Mouse (Mus musculus) brain, embryonic 14.5 days (tissue): ENCODE measurements around the gene Ppp6c. TPM values are rescaled to one million over a fixed set of nuclear protein-coding genes. Genes with fewer than 3 reads are reported as not detected.
"Not testable (repeated sequence)": the region's sequence is repeated elsewhere in the genome, so short reads cannot be mapped to it uniquely, and the experiment has no call there.

Source experiments
- DNase-seq: peaks from one replicate; pipeline ENCODE4 v3.0.0-alpha.2; 2011; ENCODE audit warnings: low read depth
- CTCF ChIP-seq: fragments of 200-500 bp; IDR thresholded peaks from 2 replicates; pipeline ENCODE4 v1.5.1; 2012; ENCODE audit warnings: inconsistent platforms, mild to moderate bottlenecking, moderate library complexity, borderline replicate concordance; ENCODE audit not compliant: insufficient read depth, insufficient read length; ENCODE audit errors: extremely low read depth
- POLR2A ChIP-seq: fragments of 200-500 bp; IDR thresholded peaks from 2 replicates; pipeline ENCODE4 v1.6.1; 2012; ENCODE audit warnings: mild to moderate bottlenecking, inconsistent platforms, borderline replicate concordance; ENCODE audit not compliant: poor library complexity, insufficient read depth, insufficient read length, severe bottlenecking; ENCODE audit errors: extremely low read depth
- polyA plus RNA-seq: library from polyadenylated mRNA; depleted of rRNA; stranded (reverse); fragments of >200 nt; gene quantifications from 2 replicates; pipeline ENCODE4 v1.2.3, GENCODE M21; 2012; rRNA removed

The Ppp6c gene
- polyA plus RNA-seq = 50.7 and 53.1 TPM in 2 replicates

- peak; percentile 100 for DNase-seq
Measured at GRCm38 (mm10) chr2:39226019-39226640, at the start of gene Ppp6c. Gene Ppp6c (minus strand): TSS chr2:39226451.

GRCm38 (mm10) chr2:39268357-39268756 lies 42.1 kb upstream of the Ppp6c start:
- DNase-seq = peak; percentile 67
- peak; percentile 73; the same call in 1 of the 2 replicates for TF ChIP-seq CTCF
- TF ChIP-seq POLR2A = no peak

More at GRCm38 (mm10) chr2:39226019-39226640, at the start of gene Ppp6c:
- TF ChIP-seq POLR2A (peak; percentile 79; the same call in 1 of the 2 replicates), CTCF (no peak)

- DNase-seq = peak; percentile 86
Measured at GRCm38 (mm10) chr2:39252275-39252674, 26.0 kb upstream of the Ppp6c start.

GRCm38 (mm10) chr2:39246862-39247261 lies 20.6 kb upstream of the Ppp6c start:
- not testable (repeated sequence) for DNase-seq

GRCm38 (mm10) chr2:39226731-39227130 lies 480 bp upstream of the Ppp6c start:
- DNase-seq = peak; percentile 9
- TF ChIP-seq POLR2A = no peak
- no peak for TF ChIP-seq CTCF

GRCm38 (mm10) chr2:39225331-39226018 lies 776 bp downstream of the Ppp6c start:
- peak; percentile 14 for DNase-seq

GRCm38 (mm10) chr2:39224621-39225020 lies 1.6 kb downstream of the Ppp6c start:
- TF ChIP-seq CTCF (no peak), POLR2A (no peak)
- peak; percentile 14 for DNase-seq

- TF ChIP-seq POLR2A (no peak), CTCF (no peak)
- no peak for DNase-seq
Measured at GRCm38 (mm10) chr2:39220010-39220409, 6.2 kb downstream of the Ppp6c start.

GRCm38 (mm10) chr2:39219034-39219433 lies 7.2 kb downstream of the Ppp6c start:
- no peak for TF ChIP-seq CTCF
- TF ChIP-seq POLR2A = no peak
- DNase-seq = no peak

GRCm38 (mm10) chr2:39217150-39217549 lies 9.1 kb downstream of the Ppp6c start:
- DNase-seq = no peak
- TF ChIP-seq CTCF (no peak), POLR2A (no peak)

GRCm38 (mm10) chr2:39210738-39211137 lies 15.5 kb downstream of the Ppp6c start:
- DNase-seq = no peak
- TF ChIP-seq CTCF (no peak), POLR2A (no peak)

- no peak for DNase-seq
- TF ChIP-seq CTCF = no peak
- TF ChIP-seq POLR2A = no peak
Measured at GRCm38 (mm10) chr2:39203359-39203758, 22.9 kb downstream of the Ppp6c start.
